In the genomic region with DNA sequence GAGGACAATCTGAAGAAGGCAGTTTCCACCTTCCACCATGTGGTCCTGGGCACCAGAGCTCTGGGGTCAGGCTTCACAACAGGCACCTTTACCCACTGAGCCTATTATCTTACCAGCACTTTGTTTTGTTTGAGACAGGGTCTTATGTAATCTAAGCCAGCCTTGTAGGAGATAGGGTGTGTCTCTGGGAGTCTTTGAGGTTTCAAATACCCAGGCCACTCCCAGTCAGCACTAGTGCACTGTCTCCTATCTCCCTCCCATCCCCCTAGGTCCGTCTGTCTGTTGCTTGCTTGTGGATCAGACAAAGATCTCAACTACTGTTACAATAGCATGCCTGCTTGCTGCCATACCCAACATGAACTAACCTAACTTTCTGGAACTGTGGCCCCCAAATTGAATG, we compare ENCODE assay signal across 11 mouse cellular contexts.
A peak's percentile ranks its signal among the peaks of the same experiment; 100 is the strongest.
DNase-seq lines count a peak whose midpoint lies in the region; ATAC-seq lines count a peak whose summit lies in the region.
"Had no signal": no experiment of that assay in that cellular context is flagged by ENCODE, and none has a peak within 500 bp of the region (broad histone marks: within the 10 kb centered on the region; RNA-seq: fewer than 3 reads in every experiment).

No protein-coding gene starts in this region.

- H3K9ac ChIP-seq in midbrain, embryonic 11.5 days (ENCODE audit: low read length): no peak overlapping the region
- H3K9ac ChIP-seq in midbrain, embryonic 15.5 days: no peak overlapping the region
- H3K9ac ChIP-seq: hindbrain, embryonic 12.5 days had no signal

- H3K36me3 ChIP-seq in midbrain, embryonic 11.5 days (ENCODE audit: control insufficient read depth, insufficient read depth, low read length): no peaks in the 10 kb centered on the region
- no peaks in the 10 kb centered on the region for H3K36me3 ChIP-seq in midbrain, embryonic 15.5 days (replicated peaks)
- H3K36me3 ChIP-seq: hindbrain, embryonic 12.5 days had no signal

- no peaks in the 10 kb centered on the region for H3K9me3 ChIP-seq in midbrain, embryonic 11.5 days (ENCODE audit: control insufficient read depth, low read length)
- H3K9me3 ChIP-seq in midbrain, embryonic 15.5 days: no peaks in the 10 kb centered on the region
- H3K9me3 ChIP-seq: hindbrain, embryonic 12.5 days had no signal

- no peaks in the 10 kb centered on the region for H3K27me3 ChIP-seq in midbrain, embryonic 11.5 days (ENCODE audit: control insufficient read depth, insufficient read depth, low read length)
- H3K27me3 ChIP-seq in midbrain, embryonic 15.5 days (replicated peaks): no peaks in the 10 kb centered on the region
- H3K27me3 ChIP-seq: hindbrain, embryonic 12.5 days had no signal

- H3K4me2 ChIP-seq in midbrain, embryonic 11.5 days: no peak overlapping the region
- H3K4me2 ChIP-seq in midbrain, embryonic 15.5 days: no peak overlapping the region
- H3K4me2 ChIP-seq: hindbrain, embryonic 12.5 days had no signal

- peak; percentile 26 for DNase-seq in midbrain, embryonic 11.5 days (ENCODE audit: low spot score, missing footprints)
- peak; percentile 62 for DNase-seq in lung, postnatal 10 days
- no peak for DNase-seq in testis, postnatal 10 days (ENCODE audit: low spot score)
- DNase-seq in cerebellum, adult 18-20 months: no peak
- no peak for DNase-seq in testis, postnatal 14 days (ENCODE audit: low spot score)
- DNase-seq: adrenal gland, adult 8-10 months; cerebellum, postnatal 10 days had no signal

- 41% methylated on average over 1 of the region's 1 CpGs for WGBS in midbrain, embryonic 11.5 days
- 23% methylated on average over 1 of the region's 1 CpGs for WGBS in midbrain, embryonic 15.5 days

- peaks cover 6% of the 10 kb centered on the region; the same call in 1 of the 2 replicates for H3K4me1 ChIP-seq in midbrain, embryonic 11.5 days (ENCODE audit: control insufficient read depth, insufficient read depth, low read length)
- peaks cover 18% of the 10 kb centered on the region for H3K4me1 ChIP-seq in midbrain, embryonic 15.5 days

- H3K27ac ChIP-seq in midbrain, embryonic 11.5 days (ENCODE audit: low read depth, low read length): no peak overlapping the region
- no peak overlapping the region for H3K27ac ChIP-seq in midbrain, embryonic 15.5 days
- H3K27ac ChIP-seq: hindbrain, embryonic 12.5 days had no signal

- no peak overlapping the region for H3K4me3 ChIP-seq in midbrain, embryonic 11.5 days (ENCODE audit: low read depth, low read length)
- no peak overlapping the region for H3K4me3 ChIP-seq in midbrain, embryonic 15.5 days
- H3K4me3 ChIP-seq: hindbrain, embryonic 12.5 days had no signal

- ATAC-seq in midbrain, embryonic 11.5 days (ENCODE audit: low FRiP score): no peak
- ATAC-seq in midbrain, embryonic 15.5 days (replicated peaks): no peak
- ATAC-seq in common myeloid progenitor, adult 5-6 weeks (replicated peaks; ENCODE audit: low read depth, poor library complexity, severe bottlenecking): peak; percentile 82
- ATAC-seq: forebrain, embryonic 16.5 days had no signal

Comparison
In these comparisons a context has a peak if more than half of its experiments do, and no peak if none do; other contexts are left out.
1. DNase-seq: peak in midbrain, embryonic 11.5 days (single experiment) and lung, postnatal 10 days (single experiment); none in testis, postnatal 10 days (single experiment), cerebellum, adult 18-20 months (0 of 2) and testis, postnatal 14 days (single experiment).